Mouse (Mus musculus) CD4-positive, CD25-positive, alpha-beta regulatory T cell, adult 2 months (primary cell): Measurements from ENCODE around the gene Tent5c.
A peak's percentile ranks its signal among the peaks of the same experiment; 100 is the strongest.

ENCODE experiments used
- DNase-seq: peaks from one replicate; pipeline ENCODE4 v3.0.0-alpha.2; 2012; ENCODE audit warnings: low read depth, low spot score

Gene Tent5c

GRCm38 (mm10) chr3:100489133-100490009 lies at the start of gene Tent5c:
Gene Tent5c, minus strand, starts transcription at chr3:100489324.
- DNase-seq: peak; percentile 98

- DNase-seq: no peak
Observed at GRCm38 (mm10) chr3:100536686-100537085, 47.6 kb upstream of the Tent5c start.

DNA sequence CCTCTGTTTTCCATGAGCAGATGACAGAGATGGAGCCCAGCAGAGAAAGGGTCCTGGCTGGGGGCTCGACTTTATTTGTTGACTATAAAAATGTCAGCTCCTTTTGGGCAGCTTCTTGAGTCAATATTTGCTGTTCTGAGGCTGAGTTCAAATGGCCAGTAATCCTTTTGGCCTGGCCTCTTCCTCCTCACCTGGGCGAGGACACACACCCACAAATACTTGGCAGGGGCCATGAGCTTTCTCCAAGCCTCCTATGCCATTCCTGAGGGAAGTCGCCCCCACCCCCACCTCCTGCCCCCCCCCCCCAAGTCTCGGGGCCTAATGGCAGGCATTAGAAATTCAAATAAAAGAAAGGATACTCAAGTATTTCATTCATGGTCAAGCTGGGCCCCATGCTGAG lies 46.8 kb upstream of the Tent5c start:
- DNase-seq: no peak

DNA sequence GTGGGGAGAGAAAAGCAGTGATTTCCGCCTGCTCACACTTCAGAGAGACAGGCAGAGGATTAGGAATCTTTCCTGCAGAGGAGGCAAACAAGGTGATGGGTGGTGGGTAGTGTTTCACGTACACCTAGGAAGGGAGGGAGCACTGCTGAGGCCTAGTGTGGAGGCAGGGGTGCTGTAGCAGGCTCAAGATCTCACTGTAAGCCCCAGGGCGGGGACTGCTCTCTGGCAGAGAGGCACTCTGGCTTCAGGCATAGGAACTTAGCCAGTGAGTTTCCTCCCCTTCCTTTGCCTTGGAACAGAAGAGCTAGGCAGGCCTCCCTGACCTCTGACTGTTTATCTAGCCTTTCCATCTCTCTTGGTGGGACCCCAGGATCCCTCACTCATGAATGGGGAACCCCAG lies 46.2 kb upstream of the Tent5c start:
- no peak for DNase-seq

- no peak for DNase-seq
Observed at GRCm38 (mm10) chr3:100534394-100534793, 45.3 kb upstream of the Tent5c start.

GRCm38 (mm10) chr3:100533429-100533828 lies 44.3 kb upstream of the Tent5c start:
- peak; percentile 57 for DNase-seq

DNA sequence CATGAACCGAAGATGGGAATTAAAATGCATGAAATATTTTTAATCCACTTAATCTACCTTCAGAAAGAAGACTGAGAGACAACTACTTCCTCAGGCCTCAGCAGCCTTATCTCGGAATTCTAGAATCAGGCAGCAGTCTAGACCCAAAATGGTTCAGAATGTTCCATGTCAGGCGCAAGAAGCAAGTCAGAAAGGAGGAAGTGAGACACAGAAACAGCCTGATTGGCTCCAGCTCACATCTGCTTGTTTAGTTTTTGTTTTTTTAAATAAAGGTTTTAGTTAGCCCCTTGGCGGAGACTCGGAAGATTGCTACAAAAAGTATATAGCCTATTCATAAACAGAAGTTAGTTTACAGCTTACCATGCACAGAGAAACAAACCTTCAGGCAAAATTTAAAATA lies 41.8 kb upstream of the Tent5c start:
- no peak for DNase-seq

DNA sequence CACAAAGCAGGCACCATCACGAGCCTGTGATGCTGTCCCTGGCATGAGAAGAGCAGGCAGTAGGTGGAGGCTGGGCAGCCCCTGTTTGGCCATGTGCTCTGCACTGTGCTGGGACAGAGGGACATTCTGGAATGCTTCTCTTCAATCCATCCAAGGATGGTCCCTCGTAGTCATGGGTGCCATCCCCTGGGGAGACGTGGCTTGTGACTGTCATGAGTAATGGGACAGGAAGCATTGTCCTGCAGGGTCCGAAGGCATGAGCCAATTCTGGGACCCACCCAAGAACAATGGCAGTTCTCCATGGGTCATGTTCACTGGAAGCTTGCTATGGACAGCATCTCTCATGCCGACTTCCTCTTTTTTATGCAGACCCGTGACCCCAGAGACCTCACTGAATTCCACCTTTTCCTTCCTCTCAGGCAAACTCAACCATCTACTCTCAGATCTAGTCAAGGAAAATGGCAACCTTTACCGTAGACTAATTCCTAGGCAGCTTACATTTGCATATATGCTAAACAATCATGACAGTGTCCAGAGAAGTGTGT lies 41.2 kb upstream of the Tent5c start:
- DNase-seq: no peak

- DNase-seq: no peak
Observed at GRCm38 (mm10) chr3:100522671-100523070, 33.5 kb upstream of the Tent5c start.

GRCm38 (mm10) chr3:100521626-100522025 lies 32.5 kb upstream of the Tent5c start:
- DNase-seq: no peak

- DNase-seq: no peak
Observed at GRCm38 (mm10) chr3:100515754-100516141, 26.6 kb upstream of the Tent5c start.

- no peak for DNase-seq
Observed at GRCm38 (mm10) chr3:100515093-100515753, 26.1 kb upstream of the Tent5c start.

DNA sequence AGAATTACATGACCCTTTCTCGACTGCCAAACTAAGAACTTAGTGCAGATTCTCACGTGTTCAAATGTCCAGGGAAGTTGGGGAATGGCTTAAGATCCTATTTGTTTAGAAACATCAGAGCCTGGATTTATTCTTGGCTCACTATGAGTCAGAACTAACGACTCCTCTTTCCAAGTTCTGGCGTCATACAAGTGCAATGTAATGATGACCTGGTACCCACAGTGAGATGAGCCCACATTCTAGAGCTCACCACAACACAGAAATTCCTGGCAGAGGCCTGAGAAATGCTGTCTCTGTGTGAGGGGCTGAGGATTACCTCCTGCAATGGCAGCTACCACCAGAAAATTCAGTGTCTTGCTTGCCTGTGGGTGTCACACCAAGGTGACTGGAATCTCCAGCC lies 18.1 kb upstream of the Tent5c start:
- no peak for DNase-seq

DNA sequence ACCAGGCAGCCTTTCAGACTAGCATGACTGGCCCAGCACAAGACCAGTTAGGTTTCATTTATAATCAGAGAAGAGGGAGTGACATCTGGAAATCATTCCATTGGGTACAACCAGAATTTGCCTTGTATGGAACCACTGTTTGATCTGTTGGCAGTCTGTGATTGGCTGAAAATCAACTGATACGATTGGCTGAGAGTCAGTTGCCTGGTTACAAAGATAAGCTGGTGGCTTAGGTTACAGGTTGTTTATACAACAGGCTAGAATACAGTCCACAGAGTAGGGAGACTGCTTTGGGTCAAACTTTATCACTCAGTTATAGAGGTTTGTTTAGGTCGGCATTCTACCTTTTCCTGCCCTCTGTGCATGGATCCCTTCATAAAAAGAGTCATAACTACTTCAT lies 17.6 kb upstream of the Tent5c start:
- DNase-seq: no peak

- DNase-seq: no peak
Observed at GRCm38 (mm10) chr3:100503882-100504281, 14.8 kb upstream of the Tent5c start.

DNA sequence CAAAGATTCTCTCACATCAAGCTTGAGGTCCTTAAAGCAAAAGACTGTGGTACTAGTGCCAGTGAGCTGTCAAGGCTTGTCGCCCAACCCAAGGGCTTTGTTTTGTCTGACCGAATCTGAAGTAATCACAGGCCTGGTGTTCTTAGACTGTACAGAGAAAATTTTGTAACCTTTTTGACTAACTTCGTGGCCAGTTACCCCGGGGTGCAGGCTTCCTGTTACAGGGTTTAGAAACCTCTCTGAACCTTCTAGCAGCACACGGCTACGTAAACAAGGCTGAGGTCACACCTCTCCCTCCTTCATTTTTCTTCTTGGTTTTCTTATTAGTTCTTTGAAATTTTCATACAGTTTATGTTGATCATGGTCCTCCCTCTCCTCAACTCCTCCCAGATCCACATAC lies 13.4 kb upstream of the Tent5c start:
- peak; percentile 69 for DNase-seq

GRCm38 (mm10) chr3:100501899-100502298 lies 12.8 kb upstream of the Tent5c start:
- DNase-seq: no peak

DNA sequence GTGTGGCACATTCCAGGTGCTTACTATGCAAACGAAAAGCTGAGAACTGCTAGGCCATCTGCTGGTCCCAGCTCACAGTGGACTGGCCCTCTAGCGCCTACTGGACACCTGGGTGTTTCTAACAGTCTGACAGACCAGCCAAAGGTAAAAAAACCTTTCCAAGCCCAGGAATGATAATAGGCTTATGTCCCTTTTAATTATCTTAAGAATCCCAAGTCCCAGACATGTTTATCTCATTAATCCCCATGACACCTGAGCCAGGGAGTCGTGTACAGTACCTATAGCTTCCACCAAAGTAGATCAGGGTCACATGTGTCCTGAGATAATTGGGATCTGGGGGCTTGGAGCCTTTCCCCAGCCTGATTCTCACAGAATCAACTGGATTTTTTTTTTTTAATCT lies 7.0 kb upstream of the Tent5c start:
- DNase-seq: no peak

DNA sequence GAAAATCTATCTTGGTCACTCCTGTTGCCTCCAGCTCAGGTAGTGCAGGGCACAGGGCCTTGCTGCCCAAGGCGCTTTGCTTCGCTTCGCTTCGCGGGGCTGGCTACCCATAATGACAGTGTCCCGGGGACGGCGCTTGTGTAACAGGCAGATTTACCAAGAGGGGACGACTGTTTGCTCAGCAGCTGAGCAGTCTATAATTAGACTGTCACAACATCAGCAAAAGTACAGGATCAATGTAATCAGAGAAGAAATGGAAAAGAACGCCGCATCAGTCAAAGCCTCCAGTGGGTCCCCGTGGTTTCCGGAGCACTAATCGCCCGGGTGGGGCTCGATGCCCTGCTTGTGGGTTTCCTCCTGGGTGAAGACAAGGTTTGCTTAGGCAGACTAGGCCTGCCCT lies 6.3 kb upstream of the Tent5c start:
- no peak for DNase-seq

DNA sequence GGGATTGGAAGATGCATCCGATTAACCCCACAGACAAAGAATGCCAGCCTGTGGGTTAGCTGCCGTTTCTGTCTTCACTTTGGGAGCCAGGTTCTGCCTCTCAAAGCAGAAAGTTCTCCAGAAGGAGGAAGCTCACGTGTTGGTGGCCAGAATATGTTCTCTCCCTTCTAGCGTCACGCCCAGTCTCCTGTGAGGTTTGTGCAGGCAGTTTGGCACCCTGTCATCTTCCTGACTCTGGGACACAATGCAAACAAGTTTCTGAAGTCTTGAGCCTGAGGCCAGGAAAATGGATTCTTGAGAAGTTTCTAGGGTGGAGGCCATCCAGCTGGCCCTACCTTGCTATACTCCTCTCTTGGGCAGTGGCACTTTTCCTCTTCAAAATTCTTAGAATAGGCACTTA lies 5.8 kb upstream of the Tent5c start:
- DNase-seq: no peak

DNA sequence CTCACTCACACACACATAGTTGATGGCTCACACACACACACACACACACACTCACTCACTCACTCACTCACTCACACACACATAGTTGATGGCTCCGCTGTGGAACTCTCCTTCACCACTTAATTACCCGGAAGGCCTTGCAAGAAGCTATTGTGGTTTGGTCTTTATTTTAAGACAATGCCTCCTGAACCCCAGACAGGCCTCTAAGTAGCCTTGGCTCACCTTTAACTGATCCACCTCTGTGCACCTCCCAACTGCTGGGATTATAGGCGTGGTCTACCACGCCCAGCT lies 831 bp upstream of the Tent5c start:
- DNase-seq: no peak

DNA sequence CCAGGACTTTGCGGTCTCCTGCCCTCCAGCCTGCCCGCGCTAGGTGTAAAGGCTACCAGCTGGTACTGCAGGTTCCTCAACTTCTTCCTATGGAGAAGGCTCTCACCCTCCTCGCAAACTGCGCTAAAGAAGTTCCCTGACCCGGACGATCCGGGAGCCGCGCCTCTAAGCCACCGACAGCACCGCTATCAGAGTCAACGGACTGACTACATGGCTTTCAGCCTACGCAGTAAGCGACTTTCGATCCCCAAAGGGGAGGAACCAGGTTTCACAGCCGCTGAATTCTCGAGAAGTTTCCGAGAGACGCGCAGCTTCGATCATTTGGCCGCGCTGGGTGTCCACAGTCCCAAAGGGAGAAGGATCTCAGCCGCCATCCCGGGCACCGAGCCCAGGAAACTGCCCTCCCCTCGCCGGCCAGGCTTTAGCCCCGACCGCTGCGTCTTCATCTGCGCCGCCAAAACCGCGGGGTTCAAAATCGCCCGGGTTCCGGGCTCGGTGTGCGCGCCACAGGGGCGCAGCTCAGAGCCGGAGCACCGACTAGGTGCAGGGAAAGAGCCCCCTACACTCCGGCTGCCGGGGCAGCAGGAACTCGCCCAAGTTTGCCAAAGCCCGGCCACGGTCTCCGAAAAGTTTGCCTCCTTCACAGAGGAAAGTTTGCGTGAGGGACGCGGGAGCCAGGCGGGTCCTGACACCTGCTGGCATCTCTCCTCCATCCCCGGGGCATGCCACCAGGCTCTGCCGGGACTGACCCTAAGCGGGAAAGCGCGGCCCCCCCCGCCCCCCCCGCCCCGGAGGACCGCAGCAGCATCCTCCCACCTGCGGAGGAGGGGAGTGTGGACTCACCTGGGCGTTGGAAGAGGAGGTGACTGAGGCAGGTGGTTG lies 632 bp downstream of the Tent5c start:
- DNase-seq: peak; percentile 82
